Mouse (Mus musculus) MEL (cell line): ENCODE results near the gene Spag7.

Source experiments
- CHD2 ChIP-seq: IDR thresholded peaks from 2 replicates; pipeline ENCODE4 v1.6.1; 2011; ENCODE audit warnings: low read length, improper control_type of control experiment
- EP300 ChIP-seq, 2 experiments: IDR thresholded peaks; 2 replicates each; pipeline ENCODE4 v1.6.1; 2011; ENCODE audit warnings: improper control_type of control experiment in 2 of 2, low read length in 2 of 2, low read depth in 1 of 2, mild to moderate bottlenecking in 1 of 2
- MAFK ChIP-seq: IDR thresholded peaks from 2 replicates; pipeline ENCODE4 v1.6.1; 2011; ENCODE audit warnings: low read depth, mild to moderate bottlenecking, low read length, improper control_type of control experiment, borderline replicate concordance
- MEF2A ChIP-seq: IDR thresholded peaks from 2 replicates; pipeline ENCODE4 v1.6.1; 2014; ENCODE audit warnings: low read depth, mild to moderate bottlenecking, inconsistent platforms, low read length, improper control_type of control experiment; ENCODE audit not compliant: poor library complexity, insufficient replicate concordance, severe bottlenecking; ENCODE audit errors: extremely low read depth
- SMC3 ChIP-seq: IDR thresholded peaks from 2 replicates; pipeline ENCODE4 v1.6.1; 2011; ENCODE audit warnings: low read depth, low read length, improper control_type of control experiment
- TAL1 ChIP-seq: IDR thresholded peaks from 2 replicates; pipeline ENCODE4 v1.6.1; 2012; ENCODE audit warnings: mild to moderate bottlenecking, inconsistent platforms, low read length, moderate library complexity, mixed read lengths
- ZNF384 ChIP-seq: IDR thresholded peaks from 2 replicates; pipeline ENCODE4 v1.6.1; 2012; ENCODE audit warnings: low read depth, mild to moderate bottlenecking, inconsistent platforms, low read length, improper control_type of control experiment

- TF ChIP-seq CHD2, result peak; percentile 97
- no peak for TF ChIP-seq MEF2A
- TF ChIP-seq ZNF384, result peak; percentile 99
- TF ChIP-seq EP300 (IDR thresholded peaks at IDR 0.05; ENCODE audit: low read depth in 1 of 2, low read length in 2 of 2), result no peak
- no peak for TF ChIP-seq TAL1
- TF ChIP-seq SMC3, result 0 out of 2 replicates have a peak, but pooled peaks have one; percentile 22
- no peak for TF ChIP-seq MAFK
Observed at GRCm38 (mm10) chr11:70646691-70647650, 22.2 kb downstream of the Spag7 start, which contains the start of the genes Rnf167 and Slc25a11.
